Mouse (Mus musculus) intestine, embryonic 15.5 days (tissue): ENCODE measurements at regions not wholly inside any gene's neighbourhood (a gene's known extent, or its start where the extent isn't known, plus 50 kb on each side); places are given as distances from the start of the nearest gene placed in this dataset.
A peak's percentile ranks its signal among the peaks of the same experiment; 100 is the strongest.

ENCODE experiments used
- ATAC-seq: fragments of 200-750 bp; cut with Nextera tagmentation; 2 replicates; pipeline ENCODE4 v1.8.0; 2017; ENCODE audit warnings: moderate TSS enrichment, moderate library complexity
- H3K27ac ChIP-seq: fragments of 300-500 bp; sonication (generic); 2 replicates; pipeline ENCODE4 v1.5.1; 2015; ENCODE audit warnings: mild to moderate bottlenecking, inconsistent platforms
- H3K27me3 ChIP-seq: fragments of 300-500 bp; sonication (generic); replicated peaks from 2 replicates; pipeline ENCODE4 v1.6.1; 2015; ENCODE audit warnings: inconsistent platforms
- H3K36me3 ChIP-seq: fragments of 300-500 bp; sonication (generic); 2 replicates; pipeline ENCODE4 v1.6.1; 2015; ENCODE audit warnings: inconsistent platforms
- H3K4me1 ChIP-seq: fragments of 300-500 bp; sonication (generic); replicated peaks from 2 replicates; pipeline ENCODE4 v1.6.1; 2015; ENCODE audit warnings: inconsistent platforms
- H3K4me2 ChIP-seq: fragments of 300-500 bp; sonication (generic); replicated peaks from 2 replicates; pipeline ENCODE4 v1.6.1; 2015; ENCODE audit warnings: mild to moderate bottlenecking, inconsistent platforms
- H3K4me3 ChIP-seq: fragments of 300-500 bp; sonication (generic); replicated peaks from 2 replicates; pipeline ENCODE4 v1.5.1; 2015; ENCODE audit warnings: inconsistent platforms
- H3K9ac ChIP-seq: fragments of 300-500 bp; sonication (generic); 2 replicates; pipeline ENCODE4 v1.6.1; 2015; ENCODE audit warnings: inconsistent platforms
- H3K9me3 ChIP-seq: fragments of 300-500 bp; sonication (generic); 2 replicates; pipeline ENCODE4 v1.6.1; 2016; ENCODE audit warnings: inconsistent platforms
- WGBS: fragments of 180-500 bp; shearing (Covaris S2); methylation state at CpG from one replicate; pipeline ENCODE4 v1.1.7; 2015; 5-methylcytosine and 5-hydroxymethylcytosine counted together

GRCm38 (mm10) chr10:20891426-20891825 lies 60.9 kb upstream of the Ahi1 start:
- no peaks in the 10 kb centered on the region for H3K36me3 ChIP-seq

GRCm38 (mm10) chr10:20883618-20884017 lies 68.7 kb upstream of the Ahi1 start:
- H3K9me3 ChIP-seq = no peaks in the 10 kb centered on the region
- H3K4me2 ChIP-seq = no peak overlapping the region
- H3K36me3 ChIP-seq = no peaks in the 10 kb centered on the region
- no peaks in the 10 kb centered on the region for H3K4me1 ChIP-seq
- H3K4me3 ChIP-seq = no peak overlapping the region
- ATAC-seq = no peak
- H3K27ac ChIP-seq = no peak overlapping the region
- no peaks in the 10 kb centered on the region for H3K27me3 ChIP-seq
- H3K9ac ChIP-seq = no peak overlapping the region
- WGBS = 89% methylated on average over 5 of the region's 5 CpGs

More at GRCm38 (mm10) chr10:20891426-20891825, 60.9 kb upstream of the Ahi1 start:
- no peak for ATAC-seq
- no peak overlapping the region for H3K4me2 ChIP-seq
- H3K4me3 ChIP-seq = no peak overlapping the region
- H3K27ac ChIP-seq = no peak overlapping the region
- no peak overlapping the region for H3K9ac ChIP-seq
- no peaks in the 10 kb centered on the region for H3K27me3 ChIP-seq
- no peaks in the 10 kb centered on the region for H3K9me3 ChIP-seq
- 73% methylated on average over 6 of the region's 6 CpGs for WGBS
- H3K4me1 ChIP-seq = no peaks in the 10 kb centered on the region

GRCm38 (mm10) chr10:20882599-20882998 lies 69.7 kb upstream of the Ahi1 start:
- H3K4me3 ChIP-seq = no peak overlapping the region
- WGBS = 90% methylated on average over 8 of the region's 8 CpGs
- no peak overlapping the region for H3K27ac ChIP-seq
- no peak overlapping the region for H3K9ac ChIP-seq
- no peaks in the 10 kb centered on the region for H3K27me3 ChIP-seq
- no peak for ATAC-seq
- H3K36me3 ChIP-seq = no peaks in the 10 kb centered on the region
- H3K4me1 ChIP-seq = no peaks in the 10 kb centered on the region
- no peak overlapping the region for H3K4me2 ChIP-seq
- H3K9me3 ChIP-seq = no peaks in the 10 kb centered on the region

- no peaks in the 10 kb centered on the region for H3K9me3 ChIP-seq
- WGBS = 85% methylated on average over 4 of the region's 4 CpGs
- no peak overlapping the region for H3K4me2 ChIP-seq
- H3K27ac ChIP-seq = no peak overlapping the region
- no peak overlapping the region for H3K9ac ChIP-seq
- no peaks in the 10 kb centered on the region for H3K4me1 ChIP-seq
- ATAC-seq = no peak
- H3K4me3 ChIP-seq = no peak overlapping the region
- no peaks in the 10 kb centered on the region for H3K27me3 ChIP-seq
- no peaks in the 10 kb centered on the region for H3K36me3 ChIP-seq
These were observed 72.1 kb upstream of the Ahi1 start for GRCm38 (mm10) chr10:20880251-20880650.

GRCm38 (mm10) chr10:20879482-20879881 lies 72.9 kb upstream of the Ahi1 start:
- 63% methylated on average over 8 of the region's 8 CpGs for WGBS
- H3K9ac ChIP-seq = no peak overlapping the region
- ATAC-seq = no peak
- no peaks in the 10 kb centered on the region for H3K27me3 ChIP-seq
- no peaks in the 10 kb centered on the region for H3K4me1 ChIP-seq
- no peak overlapping the region for H3K4me3 ChIP-seq
- no peaks in the 10 kb centered on the region for H3K36me3 ChIP-seq
- H3K27ac ChIP-seq = no peak overlapping the region
- no peak overlapping the region for H3K4me2 ChIP-seq
- H3K9me3 ChIP-seq = no peaks in the 10 kb centered on the region

- 88% methylated on average over 12 of the region's 12 CpGs for WGBS
These were observed 85.3 kb upstream of the Ahi1 start for GRCm38 (mm10) chr10:20867076-20867475.

GRCm38 (mm10) chr10:20865031-20865430 lies 87.3 kb upstream of the Ahi1 start:
- no peak overlapping the region for H3K4me3 ChIP-seq
- no peak overlapping the region for H3K4me2 ChIP-seq
- no peaks in the 10 kb centered on the region for H3K9me3 ChIP-seq
- H3K36me3 ChIP-seq = no peaks in the 10 kb centered on the region
- ATAC-seq = no peak
- no peak overlapping the region for H3K27ac ChIP-seq
- 73% methylated on average over 4 of the region's 4 CpGs for WGBS
- H3K4me1 ChIP-seq = no peaks in the 10 kb centered on the region
- H3K27me3 ChIP-seq = no peaks in the 10 kb centered on the region
- H3K9ac ChIP-seq = no peak overlapping the region

More at GRCm38 (mm10) chr10:20867076-20867475, 85.3 kb upstream of the Ahi1 start:
- no peak for ATAC-seq
- H3K4me3 ChIP-seq = no peak overlapping the region
- no peak overlapping the region for H3K27ac ChIP-seq
- H3K9ac ChIP-seq = no peak overlapping the region
- no peaks in the 10 kb centered on the region for H3K27me3 ChIP-seq
- H3K4me1 ChIP-seq = no peaks in the 10 kb centered on the region
- no peaks in the 10 kb centered on the region for H3K9me3 ChIP-seq
- no peaks in the 10 kb centered on the region for H3K36me3 ChIP-seq
- H3K4me2 ChIP-seq = no peak overlapping the region

GRCm38 (mm10) chr10:20857413-20857812 lies 94.9 kb upstream of the Ahi1 start:
- Histone ChIP-seq H3K36me3 (no peaks in the 10 kb centered on the region), H3K9me3 (no peaks in the 10 kb centered on the region), H3K27me3 (no peaks in the 10 kb centered on the region), H3K27ac (no peak overlapping the region), H3K4me1 (0 out of 2 replicates have a peak, but pooled peaks cover 5% of the 10 kb centered on the region), H3K4me2 (no peak overlapping the region), H3K4me3 (no peak overlapping the region), H3K9ac (no peak overlapping the region)
- ATAC-seq = peak; percentile 71
- 73% methylated on average over 4 of the region's 4 CpGs for WGBS

- H3K36me3 ChIP-seq = no peaks in the 10 kb centered on the region
- no peaks in the 10 kb centered on the region for H3K9me3 ChIP-seq
- H3K27ac ChIP-seq = no peak overlapping the region
- H3K4me1 ChIP-seq = 0 out of 2 replicates have a peak, but pooled peaks cover 5% of the 10 kb centered on the region
- no peaks in the 10 kb centered on the region for H3K27me3 ChIP-seq
- H3K4me2 ChIP-seq = peak overlapping the region; percentile 53
- 31% methylated on average over 14 of the region's 14 CpGs for WGBS
- no peak overlapping the region for H3K9ac ChIP-seq
- no peak overlapping the region for H3K4me3 ChIP-seq
- peak; percentile 67 for ATAC-seq
These were observed 97.6 kb upstream of the Ahi1 start for GRCm38 (mm10) chr10:20854621-20855363.

GRCm38 (mm10) chr10:20847287-20847686 lies 105.1 kb upstream of the Ahi1 start:
- Histone ChIP-seq H3K27me3 (no peaks in the 10 kb centered on the region), H3K9me3 (no peaks in the 10 kb centered on the region), H3K4me3 (no peak overlapping the region), H3K36me3 (no peaks in the 10 kb centered on the region), H3K27ac (no peak overlapping the region), H3K9ac (no peak overlapping the region), H3K4me2 (no peak overlapping the region), H3K4me1 (no peaks in the 10 kb centered on the region)
- 80% methylated on average over 8 of the region's 8 CpGs for WGBS
- no peak for ATAC-seq

GRCm38 (mm10) chr10:20843277-20843676 lies 109.1 kb upstream of the Ahi1 start:
- H3K4me2 ChIP-seq = no peak overlapping the region
- H3K27ac ChIP-seq = no peak overlapping the region
- no peaks in the 10 kb centered on the region for H3K36me3 ChIP-seq
- no peaks in the 10 kb centered on the region for H3K4me1 ChIP-seq
- no peak overlapping the region for H3K9ac ChIP-seq
- H3K4me3 ChIP-seq = no peak overlapping the region
- no peak for ATAC-seq
- no peaks in the 10 kb centered on the region for H3K9me3 ChIP-seq
- H3K27me3 ChIP-seq = no peaks in the 10 kb centered on the region
- 58% methylated on average over 3 of the region's 3 CpGs for WGBS

GRCm38 (mm10) chr10:20842131-20842530 lies 110.2 kb upstream of the Ahi1 start:
- H3K36me3 ChIP-seq = no peaks in the 10 kb centered on the region
- no peak for ATAC-seq
- no peak overlapping the region for H3K4me2 ChIP-seq
- H3K27ac ChIP-seq = no peak overlapping the region
- H3K9me3 ChIP-seq = no peaks in the 10 kb centered on the region
- H3K4me3 ChIP-seq = no peak overlapping the region
- no peaks in the 10 kb centered on the region for H3K4me1 ChIP-seq
- no peaks in the 10 kb centered on the region for H3K27me3 ChIP-seq
- H3K9ac ChIP-seq = no peak overlapping the region
- 69% methylated on average over 1 of the region's 1 CpGs for WGBS

GRCm38 (mm10) chr10:20841430-20842040 lies 110.8 kb upstream of the Ahi1 start:
- no peaks in the 10 kb centered on the region for H3K36me3 ChIP-seq
- no peak overlapping the region for H3K4me2 ChIP-seq
- no peak for ATAC-seq
- 48% methylated on average over 3 of the region's 3 CpGs for WGBS
- no peaks in the 10 kb centered on the region for H3K4me1 ChIP-seq
- H3K9ac ChIP-seq = no peak overlapping the region
- no peaks in the 10 kb centered on the region for H3K9me3 ChIP-seq
- no peaks in the 10 kb centered on the region for H3K27me3 ChIP-seq
- no peak overlapping the region for H3K4me3 ChIP-seq
- H3K27ac ChIP-seq = no peak overlapping the region
